Mouse (Mus musculus): ENCODE measurements around the gene Pnmal2. TPM values are rescaled to one million over a fixed set of nuclear protein-coding genes. Genes with fewer than 3 reads are reported as not detected.
A peak's percentile ranks its signal among the peaks of the same experiment; 100 is the strongest.

Gene Pnmal2
- total RNA-seq, 2 experiments from 2014 or later, result not detected

DNA sequence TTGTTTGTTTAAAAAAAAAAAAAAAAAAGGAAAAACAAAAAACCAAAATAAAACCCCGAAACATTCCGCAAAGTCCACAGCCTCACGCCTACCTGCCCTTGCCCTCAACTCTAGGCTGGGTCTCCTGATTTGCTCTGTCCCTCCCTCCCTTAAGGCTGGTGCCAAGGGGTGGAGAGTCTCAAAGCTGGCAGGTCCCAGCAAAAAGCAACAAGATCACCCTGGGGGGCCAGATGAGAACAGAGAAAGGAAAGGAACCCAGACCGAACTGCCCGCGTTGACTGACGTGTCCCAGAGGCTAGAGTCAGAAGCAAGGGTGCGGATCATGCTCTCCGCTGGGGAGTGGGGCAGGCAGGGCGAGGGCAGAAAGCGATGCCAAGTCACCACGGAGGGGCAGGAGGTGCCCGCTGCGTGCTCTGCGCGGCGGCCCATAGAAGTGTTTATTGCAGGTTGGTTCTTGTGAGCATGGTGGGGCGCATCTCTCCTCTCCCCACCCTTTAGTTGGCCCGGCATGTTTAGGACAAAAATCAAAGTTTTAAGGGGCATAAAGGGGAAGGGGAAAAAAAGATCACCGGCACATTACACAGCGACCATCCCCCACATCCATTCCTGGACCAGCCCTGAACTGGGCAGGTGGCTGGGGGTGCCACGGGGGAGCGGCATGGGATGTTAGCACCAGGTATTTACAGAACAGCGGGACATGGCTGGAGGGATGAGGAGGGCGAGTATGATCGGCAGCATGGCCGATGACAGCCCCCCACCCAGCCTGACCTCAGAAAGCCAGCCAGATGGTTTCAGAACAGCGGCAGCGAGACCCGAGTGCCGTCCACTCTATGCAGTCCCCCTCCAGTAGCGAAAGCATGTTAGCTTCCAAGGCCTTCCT lies 28.8 kb upstream of the Pnmal2 start:
- ATAC-seq (replicated peaks; ENCODE audit: low FRiP score, low TSS enrichment, poor library complexity, severe bottlenecking), result no peak

DNA sequence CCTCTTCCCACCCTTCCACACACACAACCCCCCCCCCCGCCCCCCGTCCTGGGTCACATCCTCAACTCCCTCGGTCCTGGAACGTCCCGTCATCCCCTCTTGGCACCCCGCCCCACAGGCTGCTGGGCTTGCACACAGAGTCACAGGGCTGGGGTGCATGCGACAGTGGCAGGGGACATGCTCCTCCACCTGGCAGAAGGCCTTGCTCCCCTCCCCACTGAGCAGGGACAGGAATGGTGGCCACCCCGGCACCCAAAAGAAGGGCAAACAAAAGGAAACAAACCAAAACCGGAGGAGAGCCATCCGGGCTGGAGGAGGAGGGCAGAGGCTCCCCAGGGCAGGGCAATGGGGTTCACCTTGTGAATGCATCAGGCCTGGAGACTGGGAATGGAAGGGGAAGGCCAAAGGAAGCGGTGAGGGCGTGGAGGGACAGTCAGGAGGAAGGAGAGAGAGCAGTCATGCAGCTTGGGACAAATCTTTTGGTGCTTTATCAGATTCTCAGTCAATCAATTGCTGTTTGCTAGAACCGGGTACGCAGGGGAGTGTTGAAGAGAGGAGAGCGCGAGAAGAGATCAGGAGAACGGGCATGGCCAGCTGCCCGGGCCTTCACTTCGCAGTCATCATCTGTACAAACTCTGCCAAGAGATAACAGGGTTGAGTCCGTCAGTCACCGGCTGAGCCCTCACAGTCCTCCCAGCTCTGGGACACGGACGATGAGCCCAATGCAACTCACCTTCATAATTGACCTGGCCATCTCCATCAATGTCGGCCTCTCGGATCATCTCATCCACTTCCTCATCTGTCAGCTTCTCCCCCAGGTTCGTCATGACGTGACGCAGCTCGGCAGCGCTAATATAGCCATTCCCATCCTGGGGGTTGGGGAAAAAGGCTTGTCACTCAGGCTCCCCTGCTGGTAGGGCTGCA lies 27.9 kb upstream of the Pnmal2 start:
- peak; percentile 24; the same call in 1 of the 2 replicates for ATAC-seq (replicated peaks; ENCODE audit: low FRiP score, low TSS enrichment, poor library complexity, severe bottlenecking)

DNA sequence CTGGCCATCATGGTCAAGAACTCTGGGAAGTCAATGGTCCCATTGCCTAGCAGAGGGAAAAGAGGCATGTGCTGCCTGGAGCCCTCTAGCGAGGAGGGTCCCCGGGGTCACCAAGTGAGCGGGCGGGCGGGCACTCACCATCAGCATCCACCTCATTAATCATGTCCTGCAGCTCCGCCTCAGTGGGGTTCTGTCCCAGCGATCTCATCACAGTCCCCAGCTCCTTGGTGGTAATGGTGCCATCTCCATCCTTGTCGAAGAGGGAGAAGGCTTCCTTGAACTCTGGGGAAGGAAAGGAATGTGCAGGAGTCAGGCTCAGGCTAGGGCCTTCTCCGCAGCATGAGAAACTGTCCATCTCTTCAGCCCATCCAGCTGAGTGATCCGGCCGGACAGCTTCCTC lies 27.0 kb upstream of the Pnmal2 start:
- no peak for ATAC-seq (replicated peaks; ENCODE audit: low FRiP score, low TSS enrichment, poor library complexity, severe bottlenecking)

DNA sequence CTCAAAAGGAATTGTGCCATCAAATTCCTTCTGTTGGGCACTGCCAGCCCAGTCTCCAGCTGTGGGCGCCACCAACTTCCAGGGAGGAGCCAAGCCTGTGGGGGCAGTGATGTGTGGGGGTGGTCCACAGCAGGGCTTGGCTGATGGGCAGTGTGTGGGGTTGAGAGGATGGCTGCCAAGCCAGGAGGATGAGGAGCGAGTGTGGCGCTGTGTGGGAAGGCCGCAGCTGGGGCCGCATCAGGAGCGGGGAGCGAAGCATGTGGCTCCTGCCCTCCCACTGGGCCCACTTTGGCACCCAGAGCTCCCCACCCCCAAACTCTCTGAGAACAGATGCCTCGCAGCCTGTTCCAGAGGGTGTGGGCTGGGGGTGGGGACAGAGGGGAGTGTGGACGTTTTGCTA lies 26.5 kb upstream of the Pnmal2 start:
- ATAC-seq (replicated peaks; ENCODE audit: low FRiP score, low TSS enrichment, poor library complexity, severe bottlenecking), result no peak

DNA sequence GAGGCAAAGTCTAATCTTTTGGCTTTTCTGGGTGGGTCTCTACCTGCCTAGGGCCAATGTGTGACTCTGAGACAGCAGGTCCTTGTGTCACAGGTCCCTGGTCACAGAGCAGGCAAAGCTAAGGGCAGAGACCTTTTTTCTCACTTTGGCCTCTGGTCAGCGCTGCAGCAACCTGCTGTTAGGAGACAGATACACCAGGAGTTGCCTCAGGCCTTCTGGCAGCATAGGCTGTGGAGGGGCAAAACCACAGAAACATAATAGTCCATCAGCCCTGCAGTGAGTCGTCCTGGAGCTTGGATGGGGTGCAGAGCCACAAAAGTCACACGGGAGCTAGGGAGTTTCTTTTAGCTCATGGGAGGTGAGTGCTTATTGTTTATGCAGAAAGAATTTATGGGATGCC lies 25.8 kb upstream of the Pnmal2 start:
- no peak for ATAC-seq (replicated peaks; ENCODE audit: low FRiP score, low TSS enrichment, poor library complexity, severe bottlenecking)

DNA sequence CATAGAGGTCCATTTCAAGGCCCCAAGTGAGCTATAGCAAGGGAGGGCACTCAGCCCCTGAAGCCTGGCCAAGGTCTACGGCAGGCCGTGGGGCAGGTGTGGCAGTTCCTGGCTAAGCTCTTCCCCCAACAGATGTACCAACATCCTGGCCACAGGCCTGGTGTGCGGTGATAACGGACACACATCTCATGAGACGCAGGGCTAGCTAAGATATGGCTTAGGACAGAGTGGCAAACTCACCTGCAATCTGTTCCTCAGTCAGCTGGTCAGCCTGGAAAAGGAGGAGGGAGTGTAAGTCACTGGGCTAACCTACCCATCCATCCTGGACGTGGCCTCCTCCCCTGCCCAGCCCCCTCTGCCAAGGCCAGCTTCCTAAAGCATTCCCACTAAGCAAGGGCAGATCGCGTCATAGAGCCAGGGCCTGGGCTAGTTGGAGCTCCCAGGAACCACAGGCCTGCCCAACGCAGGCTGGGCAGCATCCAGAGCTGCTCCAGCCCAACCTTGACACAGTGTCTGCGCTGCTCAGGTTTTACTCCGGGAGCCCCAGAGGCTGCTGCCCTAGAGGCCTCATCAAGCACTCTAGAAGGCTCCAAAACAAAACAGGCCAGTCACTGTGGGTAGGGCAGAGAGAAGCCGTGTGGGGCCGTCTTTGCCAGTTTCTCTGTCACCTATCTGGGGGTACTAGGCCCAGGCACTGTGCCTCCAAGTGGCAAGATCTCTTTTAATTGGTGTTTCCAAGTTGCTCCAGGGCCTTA lies 24.9 kb upstream of the Pnmal2 start:
- ATAC-seq (replicated peaks; ENCODE audit: low FRiP score, low TSS enrichment, poor library complexity, severe bottlenecking), result peak; percentile 43

DNA sequence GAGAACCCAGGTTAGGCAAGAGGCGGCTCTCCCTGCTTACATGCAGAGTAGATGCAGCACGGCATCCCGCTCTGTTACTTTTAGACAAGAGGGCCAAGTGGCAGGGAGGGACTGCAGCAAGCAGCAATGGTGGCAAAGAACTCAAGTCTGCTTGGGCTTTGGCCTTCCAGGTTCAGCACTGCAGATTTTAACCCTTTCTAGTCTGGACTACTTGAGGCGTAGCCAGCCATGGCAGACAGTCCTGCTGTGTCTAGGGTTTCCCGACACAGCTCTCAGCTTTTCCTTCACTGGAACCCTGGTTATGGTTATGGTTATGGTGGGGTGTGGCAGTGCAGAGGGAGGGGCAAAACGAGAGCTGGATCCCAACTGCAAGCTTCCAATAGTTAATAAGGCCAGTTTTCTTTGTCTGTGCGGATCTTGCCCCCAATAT lies 24.3 kb upstream of the Pnmal2 start:
- ATAC-seq (replicated peaks; ENCODE audit: low FRiP score, low TSS enrichment, poor library complexity, severe bottlenecking), result no peak

DNA sequence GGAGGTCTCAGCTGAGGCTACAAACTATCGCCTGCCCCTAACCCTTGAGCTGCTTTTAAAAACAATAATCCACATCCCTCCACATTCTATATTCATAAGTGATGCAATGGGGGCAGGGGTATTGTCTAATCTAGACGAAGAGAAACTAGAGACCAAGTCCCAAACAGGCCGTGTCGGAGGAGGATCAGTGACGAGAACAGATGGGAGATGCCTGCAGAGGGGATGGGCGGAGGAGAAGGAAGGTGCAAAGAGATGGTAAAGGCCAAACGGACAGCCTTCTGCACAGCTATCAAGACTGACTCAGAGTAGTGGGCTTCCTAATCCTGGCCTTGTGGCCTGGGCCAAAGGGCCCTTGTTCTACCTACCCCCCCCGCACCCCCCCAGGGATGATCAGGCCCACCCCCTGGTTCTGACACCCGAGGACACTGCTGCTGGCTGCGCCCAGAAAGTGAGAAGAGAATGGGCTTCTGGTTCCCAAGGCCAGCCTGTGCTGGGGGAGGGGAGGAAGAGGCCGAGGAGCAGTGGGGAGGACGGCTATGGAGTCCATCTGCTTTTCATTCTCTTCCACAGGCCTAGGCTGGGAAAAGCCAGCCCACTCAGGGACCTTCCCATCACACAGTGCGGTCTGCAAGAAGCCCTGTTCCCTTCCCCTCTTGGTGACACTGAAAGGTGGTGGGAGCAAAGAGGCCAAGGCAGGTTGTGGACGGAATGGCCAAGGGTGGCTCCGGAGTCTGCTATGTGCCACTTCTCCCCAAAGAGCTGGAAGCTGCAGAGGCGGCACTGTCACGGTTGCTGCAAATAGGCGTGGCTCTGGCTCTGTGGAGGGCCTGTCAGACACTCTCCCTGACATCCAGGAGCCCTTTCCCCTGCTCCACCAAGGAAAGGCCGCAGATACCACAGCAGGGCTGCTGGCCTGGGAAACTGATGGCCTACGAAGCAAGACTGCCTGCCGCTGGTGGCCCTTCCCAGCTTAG lies 23.4 kb upstream of the Pnmal2 start:
- ATAC-seq (replicated peaks; ENCODE audit: low FRiP score, low TSS enrichment, poor library complexity, severe bottlenecking), result no peak

DNA sequence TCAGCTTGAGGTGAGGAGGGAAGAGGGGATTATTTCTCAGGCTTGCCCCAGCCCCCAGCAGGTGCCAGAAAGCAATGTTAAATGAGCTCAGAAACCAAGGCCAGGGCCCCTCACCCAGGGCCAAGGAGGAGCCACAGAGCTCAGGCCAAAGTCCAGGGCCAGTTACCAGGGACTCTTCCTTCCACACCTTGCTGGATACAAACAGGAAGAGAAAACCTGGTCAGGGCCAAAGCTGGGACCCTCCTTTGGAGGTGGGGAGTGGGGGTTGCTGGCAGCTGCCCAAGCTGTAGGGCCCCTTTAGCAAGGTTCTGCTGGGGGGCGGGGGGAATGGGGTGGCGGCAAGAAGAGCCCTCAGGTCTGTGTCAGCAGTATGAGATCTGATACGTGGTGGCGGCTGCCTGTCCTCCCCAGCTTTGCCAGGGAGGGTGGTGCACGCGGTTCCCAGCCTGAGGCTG lies 22.6 kb upstream of the Pnmal2 start:
- no peak for ATAC-seq (replicated peaks; ENCODE audit: low FRiP score, low TSS enrichment, poor library complexity, severe bottlenecking)

DNA sequence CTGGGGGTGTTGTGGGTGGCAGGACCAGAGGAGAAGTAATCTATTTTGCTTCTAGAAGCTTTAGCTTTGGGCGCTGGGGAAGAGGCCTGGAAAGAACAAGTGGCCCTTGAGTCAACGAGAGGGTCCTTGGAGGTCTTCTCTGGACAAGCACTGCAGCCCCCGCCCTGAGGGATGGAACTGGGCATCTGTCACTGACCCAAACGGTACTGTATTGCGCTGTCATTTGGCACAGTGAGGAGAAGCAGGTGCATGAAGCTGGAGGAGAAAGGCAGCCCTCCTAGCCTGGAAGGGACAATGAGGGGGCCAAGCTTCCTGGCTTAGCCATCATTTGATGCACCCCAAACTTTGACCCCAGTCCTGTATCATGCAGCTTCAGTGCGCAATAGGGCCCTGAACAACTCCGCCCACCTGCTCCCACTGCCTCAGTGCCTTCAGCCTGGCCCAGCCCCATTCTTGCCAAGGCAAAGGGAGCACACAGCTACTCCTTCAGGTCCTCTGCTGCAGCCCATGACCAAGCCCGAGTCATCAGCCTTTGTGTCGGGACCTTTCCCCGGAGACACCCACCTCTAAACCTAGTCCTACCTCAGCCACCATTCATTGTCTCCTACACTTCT lies 22.0 kb upstream of the Pnmal2 start:
- peak; percentile 25 for ATAC-seq (replicated peaks; ENCODE audit: low FRiP score, low TSS enrichment, poor library complexity, severe bottlenecking)

DNA sequence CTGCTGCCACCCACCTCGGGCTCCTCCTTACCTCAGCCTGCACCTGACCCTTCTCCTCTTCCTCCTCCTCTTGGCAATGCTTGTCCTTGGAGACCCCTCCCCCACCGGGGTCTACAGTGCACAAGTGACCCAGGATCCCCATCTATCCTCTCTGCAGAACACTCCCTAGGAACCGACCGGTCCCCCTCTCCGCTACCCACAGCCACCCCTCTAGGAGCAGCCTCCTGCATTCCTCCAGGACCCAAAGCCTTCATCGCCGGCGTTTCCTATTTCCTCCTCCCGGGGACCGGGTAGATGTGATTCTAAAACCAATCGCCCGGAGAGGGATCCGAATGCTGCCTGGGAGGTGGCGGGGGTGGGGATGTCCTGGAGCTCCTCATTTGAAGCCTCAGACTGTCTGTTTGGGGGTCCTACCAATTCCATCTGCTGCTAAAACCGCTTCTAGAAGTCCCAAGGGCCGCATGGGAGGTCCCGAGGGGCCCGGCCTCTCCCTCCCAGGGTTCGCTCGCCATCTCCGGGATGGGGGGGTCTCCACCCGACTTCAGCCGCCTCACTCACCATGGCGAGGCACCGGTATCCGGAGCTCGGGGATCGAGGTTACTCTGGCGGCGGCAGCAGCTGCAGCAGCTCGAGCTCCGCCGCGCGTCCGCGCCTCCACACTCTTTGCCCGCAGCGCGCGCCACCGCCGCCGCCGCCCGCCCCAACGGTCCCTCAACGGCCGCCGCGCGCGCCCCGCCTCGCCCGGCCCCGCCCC lies 21.0 kb upstream of the Pnmal2 start:
- ATAC-seq (replicated peaks; ENCODE audit: low FRiP score, low TSS enrichment, poor library complexity, severe bottlenecking), result peak; percentile 8

DNA sequence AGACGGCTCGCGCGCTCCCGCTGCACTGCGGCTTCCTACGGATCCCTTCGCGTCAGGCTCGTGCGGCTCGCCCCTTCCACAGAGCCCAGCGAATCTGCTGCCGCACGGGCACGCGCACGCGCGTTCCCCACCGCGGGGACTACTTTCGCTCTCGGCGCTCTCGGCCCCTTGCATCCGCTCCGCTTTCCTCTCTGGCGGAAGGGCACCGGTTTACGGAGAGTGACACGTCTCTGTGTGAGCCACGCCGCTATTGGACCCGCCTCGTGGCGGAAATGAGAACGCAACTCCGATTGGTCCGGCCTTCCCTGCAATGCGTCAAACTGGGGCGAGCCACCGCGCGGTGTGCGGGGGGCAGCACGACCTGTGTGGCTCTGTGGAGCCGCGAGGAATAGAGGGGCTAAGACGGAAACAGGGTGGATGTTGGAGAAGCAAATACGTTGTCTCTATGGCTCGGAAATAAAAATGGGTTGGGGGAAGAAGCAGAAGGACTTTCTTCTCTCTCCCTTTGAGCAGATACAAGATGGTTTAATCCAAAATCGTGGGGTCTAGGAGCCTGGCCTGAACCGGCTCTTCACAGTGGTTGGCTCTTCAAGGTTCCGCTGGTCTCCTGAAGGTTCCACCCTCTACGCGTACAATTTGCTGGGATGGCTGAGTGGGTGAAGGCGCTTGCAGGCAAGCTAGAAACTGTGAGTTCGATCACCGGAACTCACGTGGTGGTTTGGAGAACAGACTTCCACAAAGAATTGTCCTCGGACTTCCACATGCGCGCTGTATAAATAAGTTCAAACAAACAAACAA lies 20.2 kb upstream of the Pnmal2 start, which contains the start of gene Calm3:
Calm3 (minus strand) TSS at position 78 of the 798 bp plus-strand sequence.
- ATAC-seq (replicated peaks; ENCODE audit: low FRiP score, low TSS enrichment, poor library complexity, severe bottlenecking), result peak; percentile 80

DNA sequence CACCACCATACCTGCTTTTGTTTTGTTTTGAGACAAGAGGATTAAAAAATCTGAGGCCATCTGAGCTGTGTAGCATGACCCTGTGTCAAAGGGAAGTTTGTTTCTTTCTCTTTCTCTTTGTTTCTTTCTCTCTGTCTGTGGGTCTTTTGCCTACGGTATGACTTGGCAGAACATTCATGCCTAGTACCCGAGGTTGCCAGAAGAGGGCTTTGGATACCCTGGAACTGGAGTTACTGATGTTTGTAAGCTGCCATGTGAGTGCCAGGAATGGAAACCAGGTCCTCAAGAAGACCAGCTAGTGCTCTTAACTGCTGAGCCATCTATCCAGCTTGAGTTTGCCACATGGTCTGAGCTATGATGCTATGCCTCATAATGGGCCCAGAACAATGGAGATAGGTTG lies 16.1 kb upstream of the Pnmal2 start:
- ATAC-seq (replicated peaks; ENCODE audit: low FRiP score, low TSS enrichment, poor library complexity, severe bottlenecking), result no peak

DNA sequence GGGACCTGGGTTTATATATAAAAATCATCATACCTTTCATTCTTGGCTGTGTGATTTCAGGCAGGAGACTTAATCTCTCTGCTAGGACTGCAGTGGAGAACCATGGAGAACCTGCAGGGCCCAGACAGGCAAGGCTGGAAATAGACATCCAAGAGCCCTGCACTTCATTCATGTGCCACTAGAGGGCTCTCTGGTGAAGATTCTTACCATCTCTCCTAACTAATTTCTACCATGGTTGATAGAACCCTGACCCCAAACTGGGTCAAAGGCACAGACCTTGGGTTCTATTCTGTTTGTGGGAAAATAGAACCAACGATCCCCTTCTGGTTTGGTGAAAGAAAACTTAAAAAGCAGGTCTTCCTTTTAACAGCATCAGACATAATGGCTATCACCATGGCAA lies 13.6 kb upstream of the Pnmal2 start:
- peak; percentile 71 for ATAC-seq (replicated peaks; ENCODE audit: low FRiP score, low TSS enrichment, poor library complexity, severe bottlenecking)

DNA sequence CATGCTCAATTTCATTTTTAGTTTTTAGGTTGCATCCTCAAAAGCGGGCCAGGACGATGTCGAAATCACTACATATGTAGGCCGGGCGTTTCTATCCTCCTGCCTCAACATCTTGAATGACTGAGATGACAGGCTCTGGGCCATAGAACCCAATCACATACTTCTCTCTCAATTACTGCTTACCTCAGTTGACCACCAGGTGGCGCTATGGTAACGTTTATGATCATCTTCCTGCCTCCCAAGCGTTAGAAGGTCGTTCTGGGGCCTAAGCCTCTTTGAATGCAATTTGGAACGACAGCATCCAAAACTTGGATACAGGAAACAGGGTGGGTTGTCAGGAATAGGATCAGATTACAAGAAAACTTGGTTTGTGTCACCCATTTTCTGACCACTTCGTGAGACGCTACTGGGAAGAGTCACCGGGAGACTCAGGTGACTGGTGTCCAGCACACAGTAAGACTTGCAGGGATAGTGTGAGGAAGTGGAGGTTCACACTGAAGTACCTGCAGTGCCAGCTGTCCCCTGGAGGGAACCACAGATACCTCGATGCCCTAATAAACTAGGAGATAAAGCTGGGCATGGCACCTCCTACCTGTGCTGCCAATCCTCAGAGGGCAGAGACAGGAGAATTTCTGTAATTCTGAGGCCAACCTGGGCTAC lies 12.4 kb upstream of the Pnmal2 start:
- peak; percentile 77 for ATAC-seq (replicated peaks; ENCODE audit: low FRiP score, low TSS enrichment, poor library complexity, severe bottlenecking)
